Mouse (Mus musculus) liver, embryonic 12.5 days (tissue): Measurements from ENCODE around the gene Padi1. TPM values are rescaled to one million over a fixed set of nuclear protein-coding genes. Genes with fewer than 3 reads are reported as not detected.

Experiments used
- ATAC-seq: fragments of 200-750 bp; cut with Nextera tagmentation; 2 replicates; pipeline ENCODE4 v1.8.0; 2017; ENCODE audit warnings: moderate number of reproducible peaks, mild to moderate bottlenecking, moderate library complexity
- H3K27ac ChIP-seq: fragments of 300-500 bp; sonication (generic); 2 replicates; pipeline ENCODE4 v1.5.1; 2016; ENCODE audit warnings: mild to moderate bottlenecking
- H3K27me3 ChIP-seq: fragments of 300-500 bp; sonication (generic); replicated peaks from 2 replicates; pipeline ENCODE4 v1.6.1; 2016; ENCODE audit warnings: mild to moderate bottlenecking, moderate library complexity
- H3K36me3 ChIP-seq: fragments of 300-500 bp; sonication (generic); 2 replicates; pipeline ENCODE4 v1.6.1; 2016; ENCODE audit warnings: mild to moderate bottlenecking, moderate library complexity
- H3K4me1 ChIP-seq: fragments of 300-500 bp; sonication (generic); 2 replicates; pipeline ENCODE4 v1.6.1; 2016
- H3K4me2 ChIP-seq: fragments of 300-500 bp; sonication (generic); 2 replicates; pipeline ENCODE4 v1.6.1; 2016; ENCODE audit warnings: mild to moderate bottlenecking, moderate library complexity
- H3K4me3 ChIP-seq: fragments of 300-500 bp; sonication (generic); 2 replicates; pipeline ENCODE4 v1.5.1; 2016; ENCODE audit warnings: mild to moderate bottlenecking, moderate library complexity
- H3K9ac ChIP-seq: fragments of 300-500 bp; sonication (generic); 2 replicates; pipeline ENCODE4 v1.6.1; 2016; ENCODE audit warnings: mild to moderate bottlenecking, moderate library complexity
- H3K9me3 ChIP-seq: fragments of 300-500 bp; sonication (generic); replicated peaks from 2 replicates; pipeline ENCODE4 v1.6.1; 2016; ENCODE audit warnings: mild to moderate bottlenecking, moderate library complexity
- WGBS: fragments of 180-500 bp; shearing (Covaris S2); methylation state at CpG from one replicate; pipeline ENCODE4 v1.1.7; 2016; ENCODE audit not compliant: insufficient replicate concordance; 5-methylcytosine and 5-hydroxymethylcytosine counted together
- polyA plus RNA-seq: library from polyadenylated mRNA; unstranded; fragments of >200 nt; fragmentation: Nextera tagmentation; extraction: Ambion mirVana; gene quantifications from 2 replicates; pipeline ENCODE4 v1.2.1, GENCODE M21; 2016

Gene Padi1
- polyA plus RNA-seq, 1 experiment from 2014 or later, result not detected

GRCm38 (mm10) chr4:140836208-140836866 lies 9.2 kb downstream of the Padi1 start:
- ATAC-seq, result no peak

GRCm38 (mm10) chr4:140835682-140836081 lies 9.9 kb downstream of the Padi1 start:
- no peak overlapping the region for H3K9ac ChIP-seq
- ATAC-seq, result peak; percentile 78
- H3K4me1 ChIP-seq, result peaks cover 19% of the 10 kb centered on the region
- H3K4me3 ChIP-seq, result no peak overlapping the region
- H3K9me3 ChIP-seq, result no peaks in the 10 kb centered on the region
- no peaks in the 10 kb centered on the region for H3K36me3 ChIP-seq
- no peak overlapping the region for H3K27ac ChIP-seq
- 4% methylated on average over 7 of the region's 10 CpGs for WGBS
- H3K4me2 ChIP-seq, result peak overlapping the region; percentile 27
- peaks cover 79% of the 10 kb centered on the region for H3K27me3 ChIP-seq

More at GRCm38 (mm10) chr4:140836208-140836866, 9.2 kb downstream of the Padi1 start:
- Histone ChIP-seq H3K27ac (no peak overlapping the region), H3K27me3 (peaks cover 75% of the 10 kb centered on the region), H3K4me1 (peaks cover 24% of the 10 kb centered on the region), H3K36me3 (no peaks in the 10 kb centered on the region), H3K9me3 (no peaks in the 10 kb centered on the region), H3K9ac (no peak overlapping the region), H3K4me3 (no peak overlapping the region), H3K4me2 (no peak overlapping the region)
- WGBS, result 63% methylated on average over 11 of the region's 11 CpGs

GRCm38 (mm10) chr4:140834327-140834934 lies 11.1 kb downstream of the Padi1 start:
- Histone ChIP-seq H3K9ac (no peak overlapping the region), H3K9me3 (no peaks in the 10 kb centered on the region), H3K4me1 (peaks cover 19% of the 10 kb centered on the region), H3K4me3 (no peak overlapping the region), H3K27me3 (peaks cover 91% of the 10 kb centered on the region), H3K27ac (no peak overlapping the region), H3K36me3 (no peaks in the 10 kb centered on the region), H3K4me2 (no peak overlapping the region)
- ATAC-seq, result no peak
- 68% methylated on average over 6 of the region's 6 CpGs for WGBS

- 52% methylated on average over 8 of the region's 8 CpGs for WGBS
- Histone ChIP-seq H3K4me3 (no peak overlapping the region), H3K36me3 (no peaks in the 10 kb centered on the region), H3K9me3 (no peaks in the 10 kb centered on the region), H3K4me2 (no peak overlapping the region), H3K27me3 (peaks cover 85% of the 10 kb centered on the region), H3K9ac (no peak overlapping the region), H3K4me1 (peaks cover 14% of the 10 kb centered on the region), H3K27ac (no peak overlapping the region)
- no peak for ATAC-seq
Measured at GRCm38 (mm10) chr4:140832821-140833220, 12.8 kb downstream of the Padi1 start.

GRCm38 (mm10) chr4:140831808-140832207 lies 13.8 kb downstream of the Padi1 start:
- peaks cover 13% of the 10 kb centered on the region for H3K4me1 ChIP-seq
- ATAC-seq, result no peak
- H3K4me2 ChIP-seq, result no peak overlapping the region
- H3K27ac ChIP-seq, result no peak overlapping the region
- WGBS, result 74% methylated on average over 4 of the region's 4 CpGs
- H3K4me3 ChIP-seq, result no peak overlapping the region
- no peaks in the 10 kb centered on the region for H3K36me3 ChIP-seq
- no peak overlapping the region for H3K9ac ChIP-seq
- H3K9me3 ChIP-seq, result no peaks in the 10 kb centered on the region
- H3K27me3 ChIP-seq, result peaks cover 85% of the 10 kb centered on the region

GRCm38 (mm10) chr4:140827237-140827636 lies 18.3 kb downstream of the Padi1 start:
- no peak for ATAC-seq
- Histone ChIP-seq H3K36me3 (no peaks in the 10 kb centered on the region), H3K9me3 (no peaks in the 10 kb centered on the region), H3K4me3 (no peak overlapping the region), H3K27ac (no peak overlapping the region), H3K9ac (no peak overlapping the region), H3K4me2 (no peak overlapping the region), H3K27me3 (peaks cover 67% of the 10 kb centered on the region), H3K4me1 (no peaks in the 10 kb centered on the region)
- WGBS, result 44% methylated on average over 3 of the region's 3 CpGs

- no peak overlapping the region for H3K4me3 ChIP-seq
- H3K27ac ChIP-seq, result no peak overlapping the region
- H3K9me3 ChIP-seq, result no peaks in the 10 kb centered on the region
- peaks cover 60% of the 10 kb centered on the region for H3K27me3 ChIP-seq
- H3K4me1 ChIP-seq, result no peaks in the 10 kb centered on the region
- no peak for ATAC-seq
- H3K36me3 ChIP-seq, result no peaks in the 10 kb centered on the region
- H3K9ac ChIP-seq, result no peak overlapping the region
- no peak overlapping the region for H3K4me2 ChIP-seq
- WGBS, result 52% methylated on average over 11 of the region's 11 CpGs
Measured at GRCm38 (mm10) chr4:140825942-140826341, 19.6 kb downstream of the Padi1 start.

GRCm38 (mm10) chr4:140821988-140822387 lies 23.6 kb downstream of the Padi1 start:
- H3K27me3 ChIP-seq, result peaks cover 29% of the 10 kb centered on the region
- no peak overlapping the region for H3K9ac ChIP-seq
- no peak overlapping the region for H3K4me3 ChIP-seq
- H3K4me2 ChIP-seq, result no peak overlapping the region
- WGBS, result 50% methylated on average over 5 of the region's 5 CpGs
- peaks cover 5% of the 10 kb centered on the region for H3K4me1 ChIP-seq
- H3K36me3 ChIP-seq, result no peaks in the 10 kb centered on the region
- H3K27ac ChIP-seq, result no peak overlapping the region
- H3K9me3 ChIP-seq, result no peaks in the 10 kb centered on the region
- no peak; the same call in 1 of the 2 replicates for ATAC-seq

- Histone ChIP-seq H3K4me3 (no peak overlapping the region), H3K9ac (no peak overlapping the region), H3K4me2 (no peak overlapping the region), H3K27me3 (peaks cover 16% of the 10 kb centered on the region), H3K27ac (no peak overlapping the region), H3K36me3 (no peaks in the 10 kb centered on the region), H3K9me3 (no peaks in the 10 kb centered on the region), H3K4me1 (peaks cover 51% of the 10 kb centered on the region)
- no peak for ATAC-seq
- 90% methylated on average over 8 of the region's 8 CpGs for WGBS
Measured at GRCm38 (mm10) chr4:140817413-140817812, 28.2 kb downstream of the Padi1 start.

- H3K36me3 ChIP-seq, result no peaks in the 10 kb centered on the region
- H3K4me3 ChIP-seq, result no peak overlapping the region
- peak overlapping the region; percentile 46; the same call in 1 of the 2 replicates for H3K27ac ChIP-seq
- peak overlapping the region; percentile 90 for H3K4me2 ChIP-seq
- H3K27me3 ChIP-seq, result peaks cover 25% of the 10 kb centered on the region
- H3K4me1 ChIP-seq, result peaks cover 62% of the 10 kb centered on the region
- H3K9ac ChIP-seq, result no peak overlapping the region
- no peaks in the 10 kb centered on the region for H3K9me3 ChIP-seq
- WGBS, result 12% methylated on average over 10 of the region's 10 CpGs
- peak; percentile 48 for ATAC-seq
Measured at GRCm38 (mm10) chr4:140815996-140816917, 29.3 kb downstream of the Padi1 start.

- peaks cover 31% of the 10 kb centered on the region for H3K27me3 ChIP-seq
- 28% methylated on average over 5 of the region's 5 CpGs for WGBS
- H3K9ac ChIP-seq, result no peak overlapping the region
- peaks cover 69% of the 10 kb centered on the region for H3K4me1 ChIP-seq
- no peaks in the 10 kb centered on the region for H3K9me3 ChIP-seq
- peak overlapping the region; percentile 23; the same call in 1 of the 2 replicates for H3K27ac ChIP-seq
- ATAC-seq, result no peak
- H3K4me2 ChIP-seq, result peak overlapping the region; percentile 90
- H3K36me3 ChIP-seq, result no peaks in the 10 kb centered on the region
- H3K4me3 ChIP-seq, result no peak overlapping the region
Measured at GRCm38 (mm10) chr4:140815496-140815895, 30.1 kb downstream of the Padi1 start.
